Comparison of ENCODE assay signal across 21 mouse cellular contexts in genomic region chr4:145020383-145020782, GRCm38 (mm10).
DNase-seq lines count a peak whose midpoint lies in the region; ATAC-seq and TF ChIP-seq lines count a peak whose summit lies in the region.
"Had no signal": no experiment of that assay in that cellular context is flagged by ENCODE, and none has a peak within 500 bp of the region (broad histone marks: within the 10 kb centered on the region; RNA-seq: fewer than 3 reads in every experiment).

No protein-coding gene starts in this region.

- 81% methylated on average over 2 of the region's 2 CpGs for WGBS in kidney, adult 2 months
- 66% methylated on average over 2 of the region's 2 CpGs for WGBS in lung, postnatal 0 days

- no peak for TF ChIP-seq POLR2A in kidney, adult 2 months (IDR thresholded peaks at IDR 0.05; ENCODE audit: low read depth, low read length)

- H3K9ac ChIP-seq in lung, postnatal 0 days (replicated peaks; ENCODE audit: low read depth): no peak overlapping the region
- H3K9ac ChIP-seq: embryonic facial prominence, embryonic 13.5 days; forebrain, embryonic 12.5 days; hindbrain, embryonic 14.5 days had no signal

- H3K4me1 ChIP-seq in kidney, adult 2 months (ENCODE audit: control insufficient read depth, insufficient read depth, low read length): peaks cover 41% of the 10 kb centered on the region
- peaks cover 6% of the 10 kb centered on the region for H3K4me1 ChIP-seq in lung, postnatal 0 days (ENCODE audit: insufficient read depth, low read depth, low read length)

- DNase-seq in kidney, adult 2 months: peak; percentile 24
- DNase-seq in kidney, postnatal 4 days: no peak
- no peak for DNase-seq in lung, postnatal 0 days (ENCODE audit: low spot score)
- no peak for DNase-seq in lung, postnatal 14 days
- DNase-seq in brain, adult 2 months (ENCODE audit: low read depth, low spot score): peak; percentile 75
- DNase-seq in telencephalon, adult 2 months (ENCODE audit: low read depth, low spot score): peak; percentile 24
- DNase-seq in layer of hippocampus, adult 2 months (ENCODE audit: low spot score in 2 of 2): no peak
- DNase-seq: adrenal gland, adult 2 months; adrenal gland, postnatal 36 days; cerebellum, adult 18-20 months; cerebellum, adult 9-11 months; cerebellum, postnatal 36 days; gastrocnemius, postnatal 10 days; heart, adult 18-20 months; heart, postnatal 14 days had no signal

- H3K4me3 ChIP-seq in kidney, adult 2 months (ENCODE audit: insufficient read depth, low read depth, low read length): no peak overlapping the region
- no peak overlapping the region for H3K4me3 ChIP-seq in lung, postnatal 0 days (ENCODE audit: low read depth, low read length)
- H3K4me3 ChIP-seq in layer of hippocampus, adult 2 months: no peak overlapping the region
- H3K4me3 ChIP-seq: embryonic facial prominence, embryonic 13.5 days; forebrain, embryonic 12.5 days; heart, embryonic 10.5 days; hindbrain, embryonic 10.5 days had no signal

- no peak for TF ChIP-seq CTCF in kidney, adult 2 months (conservative IDR thresholded peaks at IDR 0.05; ENCODE audit: insufficient read depth, insufficient read length, low read depth, low read length)
- no peak for TF ChIP-seq CTCF in lung, postnatal 0 days (IDR thresholded peaks at IDR 0.05)
- TF ChIP-seq CTCF in layer of hippocampus, adult 2 months (conservative IDR thresholded peaks at IDR 0.05): no peak

- TF ChIP-seq EP300 in lung, postnatal 0 days (IDR thresholded peaks at IDR 0.05): no peak

- no peaks in the 10 kb centered on the region for H3K27me3 ChIP-seq in kidney, adult 2 months (replicated peaks; ENCODE audit: control insufficient read depth, insufficient read depth, low read length)
- H3K27me3 ChIP-seq in lung, postnatal 0 days (replicated peaks; ENCODE audit: insufficient read depth, low read length): no peaks in the 10 kb centered on the region
- H3K27me3 ChIP-seq: embryonic facial prominence, embryonic 13.5 days; forebrain, embryonic 12.5 days had no signal

- no peak overlapping the region for H3K27ac ChIP-seq in kidney, adult 2 months (ENCODE audit: insufficient read depth, low read depth, low read length)
- H3K27ac ChIP-seq in lung, postnatal 0 days (ENCODE audit: low read length): peak overlapping the region; percentile 4; the same call in 1 of the 2 replicates
- H3K27ac ChIP-seq in layer of hippocampus, adult 2 months: no peak overlapping the region
- H3K27ac ChIP-seq: embryonic facial prominence, embryonic 13.5 days; forebrain, embryonic 12.5 days; heart, embryonic 10.5 days; hindbrain, embryonic 10.5 days; hindbrain, embryonic 14.5 days had no signal

- peaks cover 1% of the 10 kb centered on the region for H3K36me3 ChIP-seq in kidney, adult 2 months (ENCODE audit: control insufficient read depth, insufficient read depth, low read length)
- 0 out of 2 replicates have a peak, but pooled peaks cover 8% of the 10 kb centered on the region for H3K36me3 ChIP-seq in lung, postnatal 0 days (ENCODE audit: insufficient read depth, low read length)

- no peaks in the 10 kb centered on the region for H3K9me3 ChIP-seq in lung, postnatal 0 days (ENCODE audit: low read length)
- H3K9me3 ChIP-seq: embryonic facial prominence, embryonic 13.5 days; forebrain, embryonic 12.5 days; heart, embryonic 10.5 days; hindbrain, embryonic 10.5 days had no signal

- no peak for ATAC-seq in lung, postnatal 0 days
- ATAC-seq: forebrain, embryonic 16.5 days had no signal

- no peak overlapping the region for H3K4me2 ChIP-seq in lung, postnatal 0 days (replicated peaks; ENCODE audit: low read depth, low read length)
- H3K4me2 ChIP-seq: embryonic facial prominence, embryonic 13.5 days; forebrain, embryonic 12.5 days; hindbrain, embryonic 14.5 days had no signal

Comparison
In these comparisons a context has a peak if more than half of its experiments do, and no peak if none do; other contexts are left out.
1. DNase-seq: peak in kidney, adult 2 months (single experiment), brain, adult 2 months (single experiment) and telencephalon, adult 2 months (single experiment); none in kidney, postnatal 4 days (0 of 2), lung, postnatal 0 days (single experiment), lung, postnatal 14 days (single experiment) and layer of hippocampus, adult 2 months (0 of 2).